Mouse (Mus musculus) left cerebral cortex, adult 11 months (tissue): ENCODE results near the gene Rasgrp4.

Experiments
- DNase-seq: peaks from one replicate; pipeline ENCODE4 v3.0.0; 2022; ENCODE audit warnings: low spot score

Rasgrp4 gene

DNA sequence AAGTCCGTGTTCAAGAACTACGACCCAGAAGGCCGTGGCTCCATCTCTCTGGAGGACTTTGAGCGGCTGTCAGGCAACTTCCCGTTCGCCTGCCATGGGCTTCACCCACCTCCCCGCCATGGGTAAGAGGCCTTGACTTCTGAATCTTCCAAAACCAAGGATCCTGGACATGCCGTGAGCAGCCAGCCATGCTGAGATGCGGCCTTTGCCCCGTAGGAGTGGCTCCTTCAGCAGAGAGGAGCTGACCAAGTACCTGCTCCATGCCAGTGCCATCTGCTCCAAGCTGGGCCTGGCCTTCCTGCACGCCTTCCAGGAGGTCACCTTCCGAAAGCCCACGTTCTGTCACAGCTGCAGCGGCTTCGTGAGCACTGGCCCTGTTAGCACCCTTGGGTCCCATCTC is 14.1 kb downstream of the Rasgrp4 start:
- no peak for DNase-seq

DNA sequence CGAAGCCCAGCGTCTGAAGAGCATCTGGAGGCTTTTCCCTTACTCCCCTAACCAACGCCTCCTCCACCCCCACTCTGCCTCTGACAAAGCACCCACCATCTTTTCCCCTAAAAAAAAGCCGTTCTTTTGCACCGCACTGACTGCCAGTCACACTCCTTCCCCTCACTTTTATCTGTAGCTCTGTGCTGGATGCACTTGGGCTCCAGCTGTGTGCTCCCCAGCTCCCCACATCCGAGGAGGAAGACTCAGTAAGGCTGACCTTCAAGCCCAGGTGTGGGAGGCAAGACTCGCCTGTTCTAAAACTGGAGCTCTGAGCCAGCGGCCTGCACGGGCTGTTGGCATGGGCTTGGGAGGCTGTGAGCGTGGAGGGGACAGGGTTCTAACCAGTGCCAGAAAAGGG is 16.8 kb downstream of the Rasgrp4 start:
- DNase-seq, result no peak

DNA sequence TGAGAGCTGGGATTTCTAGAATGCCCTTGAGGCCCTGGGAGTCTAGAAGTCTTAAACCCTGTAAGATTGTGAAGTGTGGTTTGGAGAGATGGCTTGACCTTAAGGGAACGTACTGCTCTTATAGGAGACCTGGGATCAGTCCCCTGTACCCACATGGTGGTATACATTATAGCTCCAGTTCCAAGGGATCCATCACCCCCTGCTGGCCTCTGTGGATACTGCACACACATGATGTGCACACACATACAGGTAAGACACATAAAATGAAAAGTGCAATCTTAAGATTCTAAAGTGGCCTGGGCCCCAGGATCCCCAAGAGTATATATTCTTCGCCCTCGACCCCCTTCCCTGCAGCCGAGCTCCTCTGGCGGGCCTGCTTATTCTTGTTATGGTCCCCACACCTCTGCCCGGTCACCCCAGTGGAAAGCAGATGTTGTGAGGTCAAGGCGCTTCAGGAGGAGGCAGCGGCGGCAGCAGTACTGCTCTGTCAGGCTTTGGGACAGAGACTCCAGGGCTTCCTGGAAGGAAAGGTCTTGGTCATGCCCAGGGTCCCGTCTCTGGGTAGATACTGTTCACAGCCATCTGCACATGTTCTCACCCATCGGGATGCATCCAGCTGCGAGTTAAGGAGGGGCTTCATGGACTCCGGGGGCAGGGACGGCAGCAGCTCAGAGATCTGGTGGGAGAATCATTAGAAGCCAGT is 19.5 kb downstream of the Rasgrp4 start:
- no peak for DNase-seq

DNA sequence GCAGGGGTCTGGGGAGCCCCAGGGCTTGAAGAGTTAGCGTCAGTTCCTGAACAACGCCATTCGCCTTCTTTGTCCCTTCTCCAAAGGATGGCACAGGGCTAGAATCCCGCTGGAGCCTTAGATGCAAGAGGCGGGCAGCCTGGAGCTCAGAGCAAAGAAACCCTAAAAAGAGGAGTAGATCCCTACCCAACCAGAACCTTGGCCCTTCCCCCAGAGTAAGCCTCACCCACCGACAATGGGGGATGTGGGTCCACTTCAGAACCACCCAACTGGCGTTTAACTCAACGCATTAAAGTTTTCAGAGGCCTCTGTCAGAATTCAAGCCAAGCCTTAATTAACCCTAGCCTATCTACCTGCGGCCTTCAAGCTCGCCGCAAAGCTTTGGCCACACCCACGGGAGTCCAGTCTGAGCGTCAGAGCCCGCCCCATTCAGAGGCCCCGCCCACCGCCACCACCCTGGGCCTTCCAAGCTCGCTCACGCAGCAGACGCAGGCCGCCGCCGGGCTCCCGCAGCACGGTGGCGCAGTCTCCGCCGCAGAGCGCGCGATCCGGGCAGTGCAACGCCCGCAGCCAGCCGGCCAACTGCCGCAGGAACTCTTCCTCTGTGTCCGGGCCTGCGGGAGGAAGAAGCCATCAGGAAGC is 20.7 kb downstream of the Rasgrp4 start:
- DNase-seq, result peak; percentile 80

DNA sequence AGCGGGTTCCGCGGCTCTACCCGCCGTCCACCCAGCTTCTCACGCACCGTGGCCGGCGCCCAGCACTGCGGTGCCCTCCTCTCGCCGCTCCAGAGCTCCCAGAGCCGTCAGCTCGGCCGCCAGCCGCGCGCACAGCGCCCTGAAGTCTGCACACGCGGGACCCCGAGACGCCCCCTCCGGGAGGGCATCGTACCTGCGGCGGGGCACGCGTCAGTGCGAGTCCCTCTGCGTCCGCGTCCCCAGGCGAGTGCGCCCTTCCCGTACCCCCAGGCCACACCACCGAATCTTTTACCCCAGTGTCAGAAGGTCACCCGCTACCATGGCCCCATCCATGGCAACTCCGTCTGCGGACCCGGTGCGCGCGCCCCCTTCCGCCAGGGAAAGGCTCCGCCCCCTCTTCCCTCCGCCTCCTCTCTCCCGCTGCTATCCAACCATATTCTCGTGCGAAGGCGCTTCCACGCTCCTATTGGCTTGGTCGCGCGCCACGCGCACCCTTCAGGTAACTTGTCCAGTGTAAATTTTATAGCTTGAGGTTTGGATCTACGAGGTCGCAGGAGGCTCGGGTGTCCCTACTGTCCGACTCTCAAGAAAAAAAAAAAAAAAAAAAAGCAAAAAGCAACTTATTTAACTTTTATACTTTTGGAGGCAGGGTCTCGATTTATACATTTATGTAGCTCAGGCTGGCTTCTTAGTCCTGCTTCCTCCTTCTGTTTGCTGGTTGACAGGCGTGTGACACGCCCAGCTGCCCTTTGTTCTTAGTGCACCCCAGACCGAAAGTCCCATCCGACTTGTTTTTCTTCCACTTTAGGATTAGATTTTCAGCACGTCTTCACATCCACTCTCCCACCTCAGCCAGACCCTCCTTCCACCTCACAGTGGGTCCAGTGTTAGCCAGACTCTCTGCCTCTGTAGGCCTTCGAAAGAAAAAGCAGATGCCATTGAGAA is 21.5 kb downstream of the Rasgrp4 start, which contains the start of gene Fam98c:
Gene Fam98c (minus strand): TSS at position 397 of the 945 bp plus-strand sequence.
- DNase-seq, result peak; percentile 76

DNA sequence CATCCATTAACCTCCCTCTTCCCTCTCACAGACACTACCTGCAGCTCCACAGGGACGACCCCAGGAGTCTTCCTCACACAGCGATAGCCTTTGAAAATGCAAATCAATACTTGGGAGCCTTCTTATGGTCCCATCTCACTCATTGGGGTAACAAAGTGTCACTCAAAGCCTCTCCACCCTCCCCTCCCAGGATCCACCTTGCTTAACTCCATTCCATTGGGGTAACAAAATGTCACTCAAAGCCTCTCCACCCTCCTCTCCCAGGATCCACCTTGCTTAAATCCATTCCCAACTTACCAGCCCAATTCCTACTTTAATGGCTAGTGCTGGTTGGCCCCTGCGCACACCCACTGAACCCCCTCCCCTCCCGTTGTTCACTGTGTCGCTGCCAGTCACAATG is 23.6 kb downstream of the Rasgrp4 start:
- no peak for DNase-seq

DNA sequence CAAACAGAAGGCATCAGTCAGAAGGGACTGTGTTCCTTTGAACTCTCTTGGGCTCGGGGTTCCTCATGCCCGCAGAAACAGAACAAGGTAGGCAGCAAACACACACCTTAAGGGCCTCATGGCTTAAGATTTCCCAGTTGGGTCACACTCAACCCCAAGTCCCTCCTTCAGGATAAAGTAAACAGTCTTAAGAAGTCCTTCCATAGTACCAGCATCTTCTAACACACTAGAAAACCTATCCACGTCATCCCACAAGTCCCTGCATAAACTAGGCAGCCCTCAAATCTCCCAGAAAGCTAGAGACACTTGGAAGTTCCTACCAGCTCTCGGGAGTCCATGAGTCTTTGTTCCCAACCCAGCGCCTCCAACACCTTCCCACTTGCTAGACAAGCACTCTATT is 27.6 kb downstream of the Rasgrp4 start:
- DNase-seq, result no peak

DNA sequence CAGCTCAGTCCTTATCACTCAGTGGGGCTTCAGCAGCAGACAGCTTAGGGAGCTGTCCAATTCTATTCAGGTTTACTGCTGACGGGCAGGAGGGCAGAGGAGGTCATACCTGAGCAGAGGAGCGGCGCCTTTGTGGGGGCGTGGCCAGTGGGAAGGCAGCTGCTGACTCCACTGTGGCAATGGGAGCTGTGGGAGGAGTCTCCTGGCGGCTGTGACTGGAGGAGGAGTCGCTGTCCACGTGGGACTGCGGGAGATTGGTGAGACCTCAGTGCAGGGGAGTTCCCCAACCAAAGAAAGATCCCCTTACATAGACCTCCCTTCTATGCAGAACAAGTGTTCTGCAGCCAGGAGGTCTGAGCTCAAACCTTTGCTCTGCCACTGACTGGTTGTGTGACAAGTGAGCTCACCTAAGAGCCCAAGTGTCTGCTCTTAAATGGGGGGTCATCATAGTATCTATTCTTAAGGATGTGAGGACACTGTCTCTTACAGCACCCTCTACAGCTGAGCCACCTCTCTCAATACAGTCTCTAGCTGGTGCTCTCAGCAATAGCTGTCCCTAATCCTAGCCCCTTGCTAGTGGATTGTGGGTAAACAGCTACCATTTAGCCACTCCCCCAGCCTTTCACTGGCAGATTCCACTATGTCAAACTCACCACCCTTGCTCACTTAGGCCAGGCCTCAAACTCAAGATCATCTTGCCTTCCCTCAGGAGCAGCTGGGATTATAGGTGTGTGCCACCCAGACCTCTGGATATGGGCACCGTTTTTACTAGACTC is 28.3 kb downstream of the Rasgrp4 start:
- DNase-seq, result no peak

DNA sequence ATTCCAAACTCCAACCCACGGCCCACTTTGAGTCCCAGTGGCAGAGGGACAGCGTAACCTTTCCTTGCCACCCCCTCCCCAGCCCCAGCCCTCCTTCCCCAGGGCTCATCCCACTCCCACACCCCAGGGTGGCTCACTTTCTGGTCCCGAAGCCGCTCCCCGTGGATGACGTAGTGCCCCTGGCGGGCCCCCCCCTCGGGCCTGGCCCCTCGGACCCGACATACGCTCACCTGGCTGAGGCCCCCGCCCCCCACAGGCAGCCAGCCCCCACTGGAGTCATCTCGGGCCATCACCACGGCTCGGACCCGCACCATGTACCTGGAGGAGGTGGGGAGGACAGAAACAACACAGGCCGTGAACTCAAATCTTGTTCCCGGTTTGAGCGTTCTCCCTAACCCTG is 33.0 kb downstream of the Rasgrp4 start:
- no peak for DNase-seq

DNA sequence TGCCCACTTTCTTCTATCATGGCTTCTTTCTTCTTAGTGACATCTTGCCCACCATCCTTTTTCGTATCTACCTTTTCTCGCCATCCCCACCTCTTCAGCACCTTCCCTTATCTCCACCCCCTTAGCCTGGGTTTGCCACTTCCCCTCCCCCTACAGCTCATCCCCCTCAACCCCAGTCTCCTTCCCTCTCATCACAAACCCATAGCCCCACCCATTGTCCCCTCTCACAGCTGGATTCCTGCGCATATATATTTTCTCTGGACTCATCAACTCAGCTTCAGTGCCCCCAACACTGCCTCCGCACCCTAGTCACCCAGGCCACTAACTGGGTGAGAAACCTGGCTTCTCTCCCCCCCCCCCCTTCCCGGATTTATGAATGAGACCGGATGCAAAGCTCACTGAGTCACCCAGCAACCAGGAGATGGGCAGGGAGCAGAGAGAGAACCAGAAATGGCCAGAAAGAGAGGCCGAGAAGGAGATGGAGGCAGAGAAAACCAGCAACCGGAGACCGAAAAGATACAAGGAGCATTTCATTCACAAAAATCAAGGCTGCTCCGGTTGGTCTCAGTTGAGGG is 33.6 kb downstream of the Rasgrp4 start:
- no peak for DNase-seq

DNA sequence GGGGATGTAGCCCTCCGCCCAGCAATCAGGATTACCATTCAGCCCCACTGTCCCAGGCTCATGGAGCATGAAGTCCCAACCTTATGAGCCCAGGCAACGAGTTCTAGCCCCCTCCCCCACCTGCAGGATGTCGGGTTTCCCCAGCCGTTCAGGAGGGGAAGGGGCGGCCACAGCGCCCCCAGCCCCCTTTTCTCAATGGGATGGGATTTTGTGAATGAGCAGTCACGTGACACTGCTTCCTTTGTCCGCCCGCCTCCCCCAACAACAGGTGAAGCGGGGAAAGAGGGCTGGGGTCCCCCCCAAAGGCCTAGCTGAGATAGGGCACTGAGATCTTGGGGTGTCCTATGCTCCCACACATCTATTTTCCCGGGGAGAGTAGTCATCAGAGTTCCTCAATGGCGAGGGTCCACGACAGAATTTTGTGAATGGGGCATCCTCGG is 34.2 kb downstream of the Rasgrp4 start:
- DNase-seq, result no peak

DNA sequence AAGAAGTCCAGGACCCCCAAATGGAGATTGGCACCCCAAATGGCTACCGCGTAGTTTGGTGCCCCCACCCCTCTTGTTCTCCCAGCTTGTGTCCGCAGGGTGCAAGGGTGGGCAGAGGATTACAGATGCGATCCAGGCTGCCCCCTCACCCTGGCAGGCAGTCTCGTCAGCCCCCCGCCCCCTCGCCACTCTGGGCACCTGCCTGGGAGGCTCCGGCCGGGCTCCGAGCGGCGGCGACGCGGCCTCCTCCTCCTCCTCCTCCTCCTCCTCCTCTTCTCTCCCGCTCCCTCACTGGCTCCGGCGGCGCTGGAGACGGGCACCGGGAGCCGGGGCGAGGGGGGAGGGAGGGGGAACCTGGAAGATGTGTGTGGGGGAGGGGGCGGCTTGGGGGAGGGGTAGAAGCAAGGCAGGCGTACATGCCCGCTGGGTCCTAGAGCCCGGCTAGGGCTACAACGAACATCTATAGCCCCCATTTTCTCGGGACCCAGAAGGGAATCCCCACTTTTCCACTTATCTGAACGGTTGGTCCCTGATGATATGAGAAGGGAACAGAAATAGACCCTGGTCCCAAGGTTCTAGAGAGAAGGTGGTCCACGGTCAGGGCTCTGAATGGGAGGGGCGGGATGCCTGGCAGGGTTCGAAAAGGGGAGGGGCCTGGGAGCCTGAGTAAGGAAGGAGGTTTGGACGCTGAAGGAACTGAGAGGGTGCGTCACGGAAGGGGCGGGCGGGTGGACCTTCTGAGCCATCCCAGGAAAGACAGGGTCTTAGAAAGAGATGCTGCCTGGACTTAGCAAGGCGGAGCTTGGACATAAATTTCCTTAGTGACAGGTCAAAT is 34.8 kb downstream of the Rasgrp4 start:
- DNase-seq, result peak; percentile 53

DNA sequence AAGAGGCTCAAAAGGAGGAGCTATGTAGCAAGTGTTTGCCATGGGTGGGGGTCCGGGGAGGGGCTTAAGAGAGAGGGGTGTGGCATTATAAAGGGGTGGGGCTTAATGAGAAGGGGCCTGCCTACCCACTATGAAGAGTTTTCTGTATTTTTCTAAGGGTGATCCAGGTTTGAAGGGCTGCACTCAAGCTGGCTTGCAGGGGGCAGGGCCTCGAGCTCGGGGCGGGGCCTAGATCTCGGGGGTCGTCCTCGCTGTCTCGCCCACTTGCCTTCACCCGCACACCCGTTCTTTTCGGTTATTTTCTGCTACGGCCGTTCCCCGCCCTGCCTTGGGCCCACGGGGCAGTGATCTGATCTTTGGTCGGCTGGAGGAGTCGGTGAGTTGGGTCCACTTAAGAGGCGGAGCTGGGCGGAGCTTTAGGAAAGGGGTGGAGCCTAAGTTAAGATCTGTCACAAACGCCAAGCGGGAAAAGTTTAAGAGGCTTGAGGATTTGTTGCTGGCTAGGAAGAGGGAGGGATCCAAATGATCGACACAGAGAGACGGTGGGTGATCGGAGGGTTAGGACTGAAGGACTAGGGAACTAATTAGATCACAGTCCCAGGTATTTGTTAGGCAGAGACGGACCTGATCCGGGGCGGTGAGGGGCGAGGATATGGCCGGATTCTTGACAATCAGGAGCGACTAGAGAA is 35.6 kb downstream of the Rasgrp4 start, which contains the start of the genes Ggn and Spred3:
Gene Ggn (plus strand): TSS at position 145 of the 689 bp plus-strand sequence.
Gene Spred3 (minus strand): TSS at position 346 of the 689 bp plus-strand sequence.
- DNase-seq, result no peak

DNA sequence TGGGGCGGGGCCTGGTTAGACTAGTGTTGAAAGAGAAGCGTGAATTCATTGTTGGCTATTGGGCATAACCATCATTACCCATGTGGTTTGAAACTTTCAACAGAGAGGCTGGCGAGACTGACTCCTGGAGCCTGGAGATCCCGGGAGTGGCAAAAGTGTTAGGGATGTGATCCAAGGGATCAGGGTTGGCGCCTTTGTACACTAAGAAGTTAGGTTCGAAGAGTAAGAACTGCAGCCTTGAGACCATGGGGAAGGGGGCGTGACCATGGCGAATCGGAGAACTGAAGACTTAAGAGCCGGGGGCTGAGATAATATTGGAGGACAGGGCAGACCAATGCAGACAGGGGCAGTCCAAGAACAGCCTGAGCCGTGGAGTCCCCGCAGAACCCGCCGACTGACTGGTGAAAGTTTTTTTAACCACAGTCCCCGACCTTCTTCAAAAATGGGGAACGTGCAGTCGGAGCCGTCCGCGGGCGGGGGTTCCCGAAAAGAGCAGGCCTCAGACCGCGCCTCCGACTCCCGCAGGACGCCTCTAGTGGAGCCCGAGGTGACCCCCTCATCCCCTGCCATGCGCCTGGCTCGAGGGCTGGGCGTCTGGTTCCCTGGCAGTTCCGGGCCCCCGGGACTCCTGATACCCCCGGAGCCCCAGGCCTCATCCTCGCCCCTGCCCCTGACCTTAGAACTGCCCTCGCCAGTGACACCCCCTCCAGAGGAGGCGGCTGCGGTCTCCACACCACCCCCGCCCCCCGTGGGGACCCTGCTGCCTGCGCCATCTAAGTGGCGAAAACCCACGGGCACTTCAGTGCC is 36.3 kb downstream of the Rasgrp4 start:
- DNase-seq, result no peak

DNA sequence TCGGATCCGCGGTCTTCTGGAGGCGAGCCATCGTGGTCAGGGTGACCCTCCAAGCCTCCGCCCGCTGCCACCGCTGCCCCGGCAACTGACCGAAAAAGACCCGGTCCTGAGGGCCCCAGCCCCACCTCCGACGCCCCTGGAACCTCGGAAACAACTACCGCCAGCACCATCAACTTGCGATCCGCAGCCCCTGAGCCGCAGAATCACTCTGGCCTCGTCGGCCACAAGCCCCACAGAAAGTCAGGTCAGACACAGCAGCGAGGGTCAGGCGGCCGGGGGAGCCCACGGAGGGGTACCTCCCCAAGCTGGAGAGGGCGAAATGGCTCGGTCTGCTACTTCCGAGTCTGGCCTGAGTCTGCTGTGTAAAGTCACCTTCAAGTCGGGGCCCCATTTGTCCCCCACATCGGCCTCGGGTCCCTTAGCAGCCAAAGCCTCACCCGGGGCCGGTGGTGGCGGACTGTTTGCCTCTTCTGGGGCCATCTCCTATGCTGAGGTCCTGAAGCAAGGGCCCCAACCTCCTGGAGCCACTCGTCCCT is 37.0 kb downstream of the Rasgrp4 start:
- no peak for DNase-seq

DNA sequence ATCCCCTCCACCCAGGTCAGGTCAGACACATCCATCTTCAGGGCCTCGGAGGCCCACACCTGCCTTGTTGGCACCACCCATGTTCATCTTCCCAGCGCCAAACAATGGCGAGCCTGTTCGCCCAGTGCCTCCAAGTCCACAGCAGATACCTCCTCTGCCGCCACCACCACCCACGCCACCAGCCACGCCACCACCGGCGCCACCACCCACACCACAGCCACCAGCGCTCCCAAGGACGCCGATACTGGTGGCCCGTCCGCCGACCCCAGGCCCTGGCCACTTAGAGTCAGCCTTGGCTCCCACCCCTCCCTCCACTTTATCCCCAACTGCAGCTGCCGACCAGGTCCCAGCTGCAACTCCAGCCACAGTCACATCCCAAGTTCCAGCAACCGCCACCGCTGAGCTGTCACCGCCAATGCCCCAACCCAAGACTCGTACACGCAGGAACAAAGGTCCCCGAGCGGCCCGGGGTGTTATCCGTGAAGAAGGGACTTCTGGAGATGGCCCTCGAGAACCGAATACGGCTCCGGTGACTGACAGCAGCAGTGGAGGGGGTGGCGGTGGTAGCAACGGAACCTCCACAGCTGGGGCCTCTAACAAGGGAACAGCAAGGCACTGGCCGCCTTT is 37.9 kb downstream of the Rasgrp4 start:
- DNase-seq, result no peak

DNA sequence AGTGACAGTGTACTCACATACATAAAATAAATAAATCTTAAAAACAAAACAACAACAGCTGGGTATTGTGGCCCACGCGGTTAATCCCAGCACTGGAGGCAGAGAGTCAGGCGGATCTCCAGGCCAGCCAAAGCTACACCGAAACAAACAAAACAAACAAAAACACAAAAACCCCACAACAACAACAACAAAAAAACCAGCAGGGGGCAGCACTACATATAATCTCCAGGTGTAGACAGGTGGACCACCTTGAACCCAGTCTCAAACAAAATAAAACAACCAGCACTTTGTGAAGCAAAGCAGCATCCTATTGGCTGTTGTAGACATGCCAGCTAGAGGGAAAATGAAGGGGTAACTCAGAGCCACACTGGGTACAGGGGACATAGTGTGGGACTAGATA is 43.5 kb downstream of the Rasgrp4 start:
- DNase-seq, result no peak

DNA sequence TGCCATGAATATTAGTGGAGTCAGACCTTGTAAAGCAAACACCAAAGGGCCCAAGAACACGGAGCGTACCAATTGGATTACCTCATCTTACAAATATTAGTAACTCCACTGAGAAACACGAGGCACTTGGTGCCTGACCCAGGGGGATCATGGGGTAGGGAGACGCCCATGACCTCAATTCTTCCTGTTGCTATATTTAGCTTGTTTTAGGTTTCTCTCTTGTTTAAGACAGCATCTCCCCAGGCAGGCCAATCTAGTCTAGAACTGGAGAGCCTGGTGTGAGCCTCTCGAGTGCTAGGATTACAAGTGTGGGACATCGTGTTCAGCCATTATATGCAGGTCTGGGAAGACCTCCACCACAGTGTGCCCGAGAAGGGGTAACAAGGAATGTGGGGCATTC is 44.7 kb downstream of the Rasgrp4 start:
- DNase-seq, result no peak
